Mouse (Mus musculus): ENCODE measurements at regions not wholly inside any gene's neighbourhood (a gene's known extent, or its start where the extent isn't known, plus 50 kb on each side); places are given as distances from the start of the nearest gene placed in this dataset.

DNA sequence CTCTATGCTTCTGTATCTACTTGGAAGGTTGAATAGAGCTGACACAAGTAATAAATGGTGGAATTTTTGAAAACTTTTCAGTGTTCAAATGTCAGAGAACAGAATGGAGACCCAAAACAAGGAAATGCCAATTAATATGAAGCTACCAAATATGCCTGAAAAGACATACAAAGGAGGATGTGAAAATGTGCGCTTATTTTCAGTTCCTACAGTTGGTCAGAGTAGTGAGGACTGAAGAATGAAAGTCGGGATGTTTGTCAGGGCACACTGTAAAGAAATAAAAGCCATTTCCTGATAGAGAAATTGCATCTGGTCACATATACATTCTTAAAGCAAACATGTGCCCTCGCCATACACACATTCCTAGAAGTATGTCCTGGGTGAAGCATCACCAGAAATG, 56.0 kb upstream of the Dkk2 start:
- DNase-seq: no peak

DNA sequence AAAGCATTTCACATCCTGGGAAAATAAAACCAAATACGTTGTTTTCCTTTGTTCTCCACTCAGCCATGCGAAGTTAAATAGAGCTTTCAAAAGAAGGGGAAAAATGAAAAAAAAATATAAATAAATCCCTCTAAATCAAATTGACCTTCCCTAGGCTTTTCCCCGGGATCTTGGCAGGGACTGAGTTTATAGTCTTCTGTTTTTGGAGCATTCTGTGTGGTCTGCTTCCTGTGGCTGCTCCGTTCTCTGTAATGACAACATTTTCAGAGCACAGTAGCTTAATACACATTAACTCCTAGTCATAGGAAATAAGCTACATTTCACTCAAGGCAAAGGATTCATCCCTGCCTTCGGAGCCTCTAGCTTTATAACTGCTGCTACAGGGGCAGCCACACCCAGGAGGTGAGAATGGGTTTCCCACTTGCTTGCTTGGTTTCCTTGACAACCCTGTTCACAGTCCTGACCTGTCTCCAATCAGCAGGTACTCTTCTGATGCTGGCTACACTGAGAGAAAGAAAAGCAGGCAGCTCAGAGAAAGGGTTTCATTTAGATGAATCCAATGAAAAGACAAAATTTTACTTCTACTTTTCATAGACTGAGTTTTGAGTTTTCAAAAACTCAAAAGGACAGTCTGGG, 51.9 kb upstream of the Dkk2 start:
- DNase-seq: no peak

DNA sequence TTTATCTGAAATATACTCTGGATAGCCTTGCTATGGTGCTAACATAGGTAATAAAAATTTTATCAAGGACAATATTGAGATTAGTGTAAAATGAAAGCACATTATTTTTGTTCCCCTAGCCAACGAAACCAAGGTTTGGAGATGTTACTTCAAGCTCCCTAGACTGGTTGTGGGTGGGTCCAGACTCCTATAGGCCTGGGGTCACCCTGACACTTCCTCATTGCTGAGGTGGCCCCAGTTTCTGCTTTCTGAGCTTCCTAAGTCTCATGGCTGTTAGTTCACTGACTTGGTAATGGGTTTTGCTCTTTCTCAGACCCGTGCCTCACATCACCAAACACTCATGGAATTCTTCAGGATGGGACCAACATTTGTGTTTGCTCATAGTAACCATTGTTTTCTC, 49.9 kb upstream of the Dkk2 start:
- no peak for DNase-seq

Measured in cerebellum, postnatal 36 days (tissue).